ENCODE assay signal across 25 mouse cellular contexts in genomic region chr7:117594191-117594590, GRCm38 (mm10).
"Had no signal": no experiment of that assay in that cellular context is flagged by ENCODE, and none has a peak within 500 bp of the region (broad histone marks: within the 10 kb centered on the region; RNA-seq: fewer than 3 reads in every experiment).

No protein-coding gene starts in this region.

- DNase-seq: gastrocnemius, adult 2 months; gastrocnemius, postnatal 10 days; gastrocnemius, postnatal 25 days; heart, adult 18-20 months; heart, postnatal 10 days; heart, postnatal 4 days; kidney, adult 11 months; kidney, adult 2 months; kidney, adult 9 months; kidney, postnatal 14 days; kidney, postnatal 36 days; layer of hippocampus, adult 9-11 months; layer of hippocampus, postnatal 36 days; left cerebral cortex, postnatal 4 days had no signal

- H3K9me3 ChIP-seq: heart, embryonic 10.5 days; heart, embryonic 12.5 days; hindbrain, embryonic 10.5 days; hindbrain, embryonic 12.5 days; kidney, embryonic 15.5 days; limb, embryonic 13.5 days; limb, embryonic 15.5 days; liver, embryonic 12.5 days had no signal

- H3K4me1 ChIP-seq: heart, embryonic 10.5 days; heart, embryonic 12.5 days; hindbrain, embryonic 12.5 days; kidney, embryonic 15.5 days; limb, embryonic 13.5 days; limb, embryonic 15.5 days; liver, embryonic 12.5 days had no signal

- ATAC-seq: intestine, embryonic 16.5 days; liver, embryonic 12.5 days had no signal

- H3K36me3 ChIP-seq: hindbrain, embryonic 12.5 days had no signal

- H3K27ac ChIP-seq: gastrocnemius, adult 2 months; heart, embryonic 10.5 days; hindbrain, embryonic 10.5 days; hindbrain, embryonic 12.5 days; hindbrain, embryonic 14.5 days; kidney, embryonic 15.5 days; kidney, postnatal 0 days; limb, embryonic 13.5 days; limb, embryonic 15.5 days; liver, embryonic 12.5 days had no signal

- H3K4me3 ChIP-seq: gastrocnemius, adult 2 months; heart, embryonic 10.5 days; heart, embryonic 12.5 days; hindbrain, embryonic 10.5 days; hindbrain, embryonic 12.5 days; kidney, embryonic 15.5 days; limb, embryonic 13.5 days; limb, embryonic 15.5 days; liver, embryonic 12.5 days had no signal

- H3K4me2 ChIP-seq: heart, embryonic 12.5 days; hindbrain, embryonic 12.5 days; hindbrain, embryonic 14.5 days; kidney, embryonic 15.5 days; limb, embryonic 13.5 days; limb, embryonic 15.5 days; liver, embryonic 12.5 days had no signal

- H3K27me3 ChIP-seq: heart, embryonic 12.5 days; hindbrain, embryonic 12.5 days; kidney, embryonic 15.5 days; limb, embryonic 13.5 days; limb, embryonic 15.5 days; liver, embryonic 12.5 days had no signal

- H3K9ac ChIP-seq: heart, embryonic 12.5 days; hindbrain, embryonic 12.5 days; hindbrain, embryonic 14.5 days; kidney, embryonic 15.5 days; limb, embryonic 13.5 days; limb, embryonic 15.5 days; liver, embryonic 12.5 days had no signal
